Mouse (Mus musculus) cerebellum, adult 9-11 months (tissue): ENCODE measurements around the gene Bsdc1.
"Not testable (repeated sequence)": the region's sequence is repeated elsewhere in the genome, so short reads cannot be mapped to it uniquely, and the experiment has no call there.

Experiments used
- DNase-seq: peaks from one replicate; pipeline ENCODE4 v3.0.0; 2022

Gene Bsdc1

DNA sequence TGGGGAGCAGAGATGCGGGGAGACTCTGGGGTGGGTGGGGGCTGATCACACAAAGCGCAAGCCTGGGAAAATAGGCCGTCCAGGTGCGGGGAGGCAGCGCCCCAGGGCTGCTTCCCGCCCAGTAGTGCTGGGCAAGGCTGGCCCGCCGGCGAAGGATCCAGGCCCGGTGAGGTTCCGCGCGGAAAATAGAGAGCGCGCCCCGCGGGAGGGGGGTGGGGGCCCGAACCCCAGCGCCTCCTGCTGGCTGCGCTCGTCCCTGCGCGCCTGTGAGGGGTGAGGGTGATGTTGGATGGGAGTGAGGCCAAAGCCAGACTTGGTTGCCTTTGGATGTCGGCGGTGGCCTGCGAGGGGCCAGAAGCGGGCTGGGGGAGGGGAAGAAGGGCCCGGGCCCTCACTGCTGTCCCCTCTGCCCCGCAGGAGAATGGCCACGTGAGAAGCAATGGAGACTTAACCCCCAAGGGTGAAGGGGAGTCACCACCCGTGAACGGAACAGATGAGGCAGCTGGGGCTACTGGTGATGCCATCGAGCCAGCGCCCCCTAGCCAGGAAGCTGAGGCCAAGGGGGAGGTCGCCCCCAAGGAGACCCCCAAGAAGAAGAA lies 53.0 kb downstream of the Bsdc1 start:
- no peak for DNase-seq

DNA sequence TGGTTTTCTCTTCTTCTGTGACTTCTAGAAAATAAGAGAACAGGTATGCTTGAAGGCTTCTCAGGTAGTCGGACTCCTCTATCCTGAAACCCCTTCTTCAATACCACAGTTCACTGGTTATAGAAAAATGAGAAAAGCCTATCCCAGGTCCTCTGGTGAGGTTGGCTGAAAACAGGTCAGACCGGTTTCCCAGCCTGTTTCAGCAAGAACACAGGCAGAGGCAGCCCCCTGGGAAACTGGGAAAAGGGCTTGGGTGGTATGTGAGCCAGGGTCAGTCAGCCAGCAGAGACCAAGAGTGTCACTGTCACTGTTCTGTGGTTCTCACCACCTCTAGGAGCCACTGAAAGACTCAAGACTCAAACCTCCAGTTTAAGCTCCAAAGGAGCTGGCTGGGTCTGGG lies 55.5 kb downstream of the Bsdc1 start:
- no peak for DNase-seq

DNA sequence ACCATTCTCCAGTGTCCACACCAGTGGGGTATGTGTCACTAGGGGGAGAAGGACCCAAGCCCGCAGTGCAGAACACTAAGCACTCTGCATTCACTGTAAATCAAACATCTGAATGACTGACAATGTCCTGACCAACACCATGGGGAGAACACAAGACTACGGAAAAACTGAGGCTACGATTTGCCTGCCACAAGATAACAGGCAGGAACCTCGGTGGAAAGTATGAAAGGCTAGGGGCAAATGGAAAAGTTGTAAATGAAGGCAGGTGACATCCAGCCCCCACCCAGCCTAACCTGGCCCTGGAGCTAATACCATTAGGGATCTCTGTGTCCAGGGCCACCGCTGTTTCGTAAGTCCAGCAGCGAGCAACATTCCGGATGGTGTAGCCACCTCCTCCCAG lies 57.1 kb downstream of the Bsdc1 start:
- DNase-seq: no peak

DNA sequence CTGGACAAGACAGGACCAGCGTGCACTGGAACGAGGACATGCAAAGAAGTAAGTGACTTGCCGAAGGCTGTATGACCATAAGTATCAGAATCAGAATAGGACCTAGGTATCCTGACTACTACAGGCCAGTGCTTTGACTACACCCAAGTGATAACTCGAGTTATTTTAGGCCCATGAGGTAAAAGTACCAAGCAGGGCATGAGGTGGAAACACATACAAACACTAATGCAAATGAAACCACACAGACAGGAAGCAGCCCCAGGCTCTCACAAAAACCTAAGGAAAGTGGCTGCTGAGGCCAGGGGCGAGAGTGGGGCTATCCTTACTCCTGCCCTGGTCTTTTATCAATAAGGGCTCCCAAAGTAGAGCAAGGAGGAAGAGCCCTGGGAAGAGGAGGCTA lies 64.0 kb downstream of the Bsdc1 start:
- no peak for DNase-seq

DNA sequence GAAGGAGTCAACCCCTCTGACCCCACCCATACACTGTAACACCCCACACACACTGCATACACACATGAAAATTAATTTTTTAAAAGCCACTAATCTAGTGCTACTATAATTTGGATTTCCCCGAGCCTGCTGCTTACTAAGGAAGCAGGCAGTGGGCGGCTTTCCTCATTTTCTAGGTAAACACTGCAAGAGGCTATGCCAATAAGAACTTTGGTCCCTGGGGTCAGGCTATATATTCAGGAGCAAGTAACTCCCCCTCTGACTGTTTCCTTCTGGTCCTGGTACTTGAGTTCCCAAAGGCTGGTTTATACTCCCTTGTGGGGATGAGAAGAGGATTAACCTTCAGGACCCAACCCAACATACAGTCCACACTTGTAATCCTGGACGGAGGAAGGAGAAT lies 64.5 kb downstream of the Bsdc1 start:
- DNase-seq: no peak

DNA sequence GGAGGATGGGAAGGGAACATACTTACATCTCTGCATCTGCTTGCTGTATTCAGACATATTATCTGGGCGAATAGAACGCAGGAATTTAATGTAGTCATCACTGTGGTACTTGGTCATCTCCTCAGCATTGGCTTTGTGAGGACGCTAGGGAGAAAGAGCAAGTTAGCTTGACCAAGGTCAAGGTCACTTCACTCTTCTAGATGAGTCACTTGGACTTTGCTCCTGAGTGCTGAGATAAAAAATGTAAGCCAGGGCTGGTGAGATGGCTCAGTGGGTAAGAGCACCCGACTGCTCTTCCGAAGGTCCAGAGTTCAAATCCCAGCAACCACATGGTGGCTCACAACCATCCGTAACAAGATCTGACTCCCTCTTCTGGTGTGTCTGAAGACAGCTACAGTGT lies 67.5 kb downstream of the Bsdc1 start:
- not testable (repeated sequence) for DNase-seq
